Mouse (Mus musculus): ENCODE results near the gene Angptl6. TPM values are rescaled to one million over a fixed set of nuclear protein-coding genes. Genes with fewer than 3 reads are reported as not detected.

Angptl6 gene
- polyA plus RNA-seq, 1 experiment: 12.6 TPM

DNA sequence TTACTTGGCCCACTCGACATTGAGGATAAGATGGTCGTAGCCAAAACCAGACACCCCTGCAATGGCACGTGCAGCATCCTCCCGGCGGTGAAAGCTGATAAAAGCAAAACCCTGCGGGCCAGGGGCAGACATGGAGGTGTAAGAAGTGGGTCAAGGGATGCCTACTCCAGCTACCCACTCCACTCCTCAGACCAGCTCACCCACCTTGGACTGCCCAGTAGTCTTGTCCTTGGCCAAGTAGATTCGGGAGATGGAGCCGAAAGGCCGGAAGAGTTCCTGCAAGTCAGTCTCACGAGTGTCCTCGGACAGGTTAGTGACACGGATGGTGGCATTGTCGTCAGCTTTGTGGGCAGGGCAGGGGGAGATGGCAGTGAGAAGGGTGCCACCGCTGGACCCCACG is 15.1 kb upstream of the Angptl6 start:
- Histone ChIP-seq H3K27ac (ENCODE audit: insufficient read depth, low read length) (no peak overlapping the region), H3K4me1 (ENCODE audit: control insufficient read depth, insufficient read depth, low read length) (peaks cover 7% of the 10 kb centered on the region; the same call in 1 of the 2 replicates), H3K4me3 (ENCODE audit: insufficient read depth, low read length) (no peak overlapping the region)
- TF ChIP-seq CTCF (IDR thresholded peaks at IDR 0.05; ENCODE audit: extremely low read depth, insufficient read depth, low read length): no peak
- TF ChIP-seq POLR2A (IDR thresholded peaks at IDR 0.05; ENCODE audit: extremely low read depth, insufficient read depth, low read length): no peak

DNA sequence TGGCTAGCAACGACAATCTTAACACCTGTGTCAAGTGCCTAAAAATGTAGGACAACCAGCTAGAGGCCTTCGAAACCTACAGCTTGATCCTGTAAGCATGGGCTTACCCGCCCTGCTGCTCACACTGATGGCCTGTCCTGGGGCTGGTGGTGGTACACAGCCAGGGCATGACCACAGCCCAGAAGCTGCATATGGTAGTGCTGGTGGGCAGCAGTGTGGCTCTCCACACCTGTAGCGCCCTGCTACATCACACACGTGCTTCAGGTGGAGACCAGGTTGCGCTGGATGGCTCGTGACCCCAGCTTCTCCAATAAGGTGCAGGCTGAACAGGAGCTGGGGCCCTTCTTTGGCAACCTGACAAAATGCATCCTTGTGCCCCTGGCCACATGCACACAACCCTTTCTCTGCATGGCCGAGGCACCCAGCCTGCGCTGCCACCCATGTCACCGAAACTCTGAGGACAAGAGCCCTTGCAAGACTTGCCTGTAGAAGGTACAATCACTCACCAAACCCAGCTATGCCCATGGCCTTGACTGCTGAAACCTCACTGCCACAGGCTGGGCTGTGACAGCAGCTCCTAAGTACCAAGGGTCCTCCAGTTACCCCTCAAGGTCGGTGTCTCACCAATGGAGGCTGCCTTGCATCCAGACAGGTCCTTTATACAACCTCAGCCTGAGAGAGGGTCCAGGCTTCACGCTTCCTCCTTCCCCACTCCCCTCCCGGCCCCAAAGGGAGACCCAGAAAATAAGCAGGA is 14.2 kb upstream of the Angptl6 start:
- H3K27ac ChIP-seq (ENCODE audit: insufficient read depth, low read length): no peak overlapping the region
- TF ChIP-seq CTCF (IDR thresholded peaks at IDR 0.05; ENCODE audit: extremely low read depth, insufficient read depth, low read length): no peak
- no peak for TF ChIP-seq POLR2A (IDR thresholded peaks at IDR 0.05; ENCODE audit: extremely low read depth, insufficient read depth, low read length)
- peaks cover 7% of the 10 kb centered on the region; the same call in 1 of the 2 replicates for H3K4me1 ChIP-seq (ENCODE audit: control insufficient read depth, insufficient read depth, low read length)
- H3K4me3 ChIP-seq (ENCODE audit: insufficient read depth, low read length): no peak overlapping the region

DNA sequence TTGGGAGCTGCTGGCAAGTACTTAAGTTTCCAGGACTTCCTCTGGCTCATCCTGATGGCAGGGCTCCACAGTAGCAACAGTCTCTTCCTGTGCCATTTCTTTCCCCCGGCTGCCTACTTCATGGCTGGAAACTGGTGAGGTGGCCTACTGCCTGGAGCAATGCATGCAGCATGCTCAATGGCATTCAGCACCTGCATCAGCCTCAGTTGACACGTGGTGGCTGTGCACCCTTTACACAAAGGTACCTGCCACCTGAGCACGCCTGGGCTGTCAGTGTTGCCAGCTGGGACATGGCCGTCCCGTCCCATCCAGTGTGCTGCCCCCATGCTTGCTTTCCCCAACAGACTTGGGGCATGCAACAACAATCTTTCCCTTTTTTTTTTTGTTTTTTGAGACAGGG is 13.5 kb upstream of the Angptl6 start:
- H3K27ac ChIP-seq (ENCODE audit: insufficient read depth, low read length): no peak overlapping the region
- TF ChIP-seq CTCF (IDR thresholded peaks at IDR 0.05; ENCODE audit: extremely low read depth, insufficient read depth, low read length): no peak
- TF ChIP-seq POLR2A (IDR thresholded peaks at IDR 0.05; ENCODE audit: extremely low read depth, insufficient read depth, low read length): peak; percentile 27; the same call in 1 of the 2 replicates
- H3K4me1 ChIP-seq (ENCODE audit: control insufficient read depth, insufficient read depth, low read length): peaks cover 7% of the 10 kb centered on the region; the same call in 1 of the 2 replicates
- no peak overlapping the region for H3K4me3 ChIP-seq (ENCODE audit: insufficient read depth, low read length)

DNA sequence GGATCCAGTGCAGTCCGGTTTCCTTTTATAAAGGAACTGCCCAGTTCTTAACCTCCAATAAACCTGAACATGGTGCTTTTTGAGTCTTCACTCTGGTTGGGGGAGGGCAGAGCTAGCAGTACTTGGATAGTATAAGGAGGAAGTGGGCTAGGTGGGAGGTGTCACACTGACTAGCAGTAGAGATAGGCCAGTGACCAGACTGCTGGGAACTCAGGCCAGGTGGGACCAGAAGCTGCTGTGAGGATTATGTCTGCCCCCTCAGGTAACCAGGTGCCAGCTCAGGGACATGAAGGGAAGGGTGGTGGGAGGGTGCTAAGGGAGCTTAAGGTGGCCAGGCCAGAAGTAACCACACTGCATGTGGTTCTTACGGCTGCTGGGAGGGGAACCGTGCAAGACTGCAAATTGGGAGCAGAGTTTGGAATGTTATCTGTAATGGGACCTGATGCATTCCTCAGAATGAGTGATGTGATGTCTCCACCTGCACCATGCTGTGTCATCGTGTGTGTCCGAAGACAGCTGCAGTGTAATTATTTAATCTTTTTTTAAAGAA is 12.7 kb upstream of the Angptl6 start:
- H3K27ac ChIP-seq (ENCODE audit: insufficient read depth, low read length): no peak overlapping the region
- TF ChIP-seq CTCF (IDR thresholded peaks at IDR 0.05; ENCODE audit: extremely low read depth, insufficient read depth, low read length): no peak
- TF ChIP-seq POLR2A (IDR thresholded peaks at IDR 0.05; ENCODE audit: extremely low read depth, insufficient read depth, low read length): peak; percentile 42; the same call in 1 of the 2 replicates
- peaks cover under 1% of the 10 kb centered on the region; the same call in 1 of the 2 replicates for H3K4me1 ChIP-seq (ENCODE audit: control insufficient read depth, insufficient read depth, low read length)
- no peak overlapping the region for H3K4me3 ChIP-seq (ENCODE audit: insufficient read depth, low read length)

DNA sequence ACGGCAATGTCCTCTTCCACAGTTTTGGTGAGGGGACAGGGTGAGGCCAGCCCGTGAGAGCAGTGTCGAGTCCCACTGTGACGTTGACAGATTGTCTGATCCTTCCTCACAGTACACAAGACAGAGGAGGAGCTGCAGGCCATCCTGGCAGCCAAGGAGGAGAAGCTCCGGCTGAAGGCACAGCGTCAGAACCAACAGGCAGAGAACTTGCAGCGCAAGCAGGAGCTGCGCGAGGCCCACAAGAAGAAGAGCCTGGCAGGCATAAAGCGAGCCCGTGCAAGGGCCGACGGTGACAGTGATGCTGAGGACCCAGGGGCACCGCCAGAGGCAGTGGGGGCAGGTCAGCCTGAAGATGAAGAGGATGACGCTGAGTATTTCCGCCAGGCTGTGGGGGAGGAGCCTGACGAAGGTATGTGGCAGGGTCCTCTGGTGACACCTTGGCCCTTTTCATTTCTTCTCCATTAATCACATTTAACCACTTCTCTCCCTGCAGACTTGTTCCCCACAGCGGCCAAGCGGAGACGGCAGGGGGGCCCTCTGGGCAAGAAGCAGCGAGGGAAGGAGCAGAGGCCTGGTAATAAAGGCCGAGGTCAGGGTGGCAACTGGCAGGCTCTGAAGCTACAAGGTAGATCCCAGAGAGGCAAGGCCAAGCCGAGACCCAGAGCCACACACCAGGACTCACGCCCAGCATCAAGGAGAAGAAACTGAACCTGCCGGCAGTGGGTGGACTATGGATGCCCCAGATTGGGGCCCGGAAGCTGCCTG is 12.0 kb upstream of the Angptl6 start:
- no peak overlapping the region for H3K4me3 ChIP-seq (ENCODE audit: insufficient read depth, low read length)
- no peaks in the 10 kb centered on the region for H3K4me1 ChIP-seq (ENCODE audit: control insufficient read depth, insufficient read depth, low read length)
- TF ChIP-seq POLR2A (IDR thresholded peaks at IDR 0.05; ENCODE audit: extremely low read depth, insufficient read depth, low read length) (no peak), CTCF (IDR thresholded peaks at IDR 0.05; ENCODE audit: extremely low read depth, insufficient read depth, low read length) (no peak)
- H3K27ac ChIP-seq (ENCODE audit: insufficient read depth, low read length): no peak overlapping the region

DNA sequence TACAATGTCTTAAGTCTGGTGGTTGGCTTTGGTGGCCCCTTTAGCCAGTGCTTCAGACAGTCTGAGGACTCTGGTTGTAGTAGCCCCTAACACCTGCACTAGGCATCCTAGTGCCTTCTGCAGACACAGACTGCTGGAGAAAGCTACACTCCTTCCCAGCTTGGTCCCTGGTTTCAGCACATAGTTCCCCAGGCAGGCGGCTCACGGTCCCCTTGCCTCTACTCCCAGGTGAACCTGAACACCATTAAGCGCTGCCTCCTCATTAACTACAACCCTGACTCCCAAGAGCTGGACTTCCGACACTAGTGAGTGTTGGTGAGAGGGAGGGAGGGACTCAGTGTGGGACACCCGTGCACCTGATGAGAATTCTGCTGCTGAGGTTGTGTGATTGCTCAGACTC is 10.9 kb upstream of the Angptl6 start:
- Histone ChIP-seq H3K4me1 (ENCODE audit: control insufficient read depth, insufficient read depth, low read length) (no peaks in the 10 kb centered on the region), H3K4me3 (ENCODE audit: insufficient read depth, low read length) (no peak overlapping the region), H3K27ac (ENCODE audit: insufficient read depth, low read length) (no peak overlapping the region)
- TF ChIP-seq POLR2A (IDR thresholded peaks at IDR 0.05; ENCODE audit: extremely low read depth, insufficient read depth, low read length): no peak
- TF ChIP-seq CTCF (IDR thresholded peaks at IDR 0.05; ENCODE audit: extremely low read depth, insufficient read depth, low read length): no peak

DNA sequence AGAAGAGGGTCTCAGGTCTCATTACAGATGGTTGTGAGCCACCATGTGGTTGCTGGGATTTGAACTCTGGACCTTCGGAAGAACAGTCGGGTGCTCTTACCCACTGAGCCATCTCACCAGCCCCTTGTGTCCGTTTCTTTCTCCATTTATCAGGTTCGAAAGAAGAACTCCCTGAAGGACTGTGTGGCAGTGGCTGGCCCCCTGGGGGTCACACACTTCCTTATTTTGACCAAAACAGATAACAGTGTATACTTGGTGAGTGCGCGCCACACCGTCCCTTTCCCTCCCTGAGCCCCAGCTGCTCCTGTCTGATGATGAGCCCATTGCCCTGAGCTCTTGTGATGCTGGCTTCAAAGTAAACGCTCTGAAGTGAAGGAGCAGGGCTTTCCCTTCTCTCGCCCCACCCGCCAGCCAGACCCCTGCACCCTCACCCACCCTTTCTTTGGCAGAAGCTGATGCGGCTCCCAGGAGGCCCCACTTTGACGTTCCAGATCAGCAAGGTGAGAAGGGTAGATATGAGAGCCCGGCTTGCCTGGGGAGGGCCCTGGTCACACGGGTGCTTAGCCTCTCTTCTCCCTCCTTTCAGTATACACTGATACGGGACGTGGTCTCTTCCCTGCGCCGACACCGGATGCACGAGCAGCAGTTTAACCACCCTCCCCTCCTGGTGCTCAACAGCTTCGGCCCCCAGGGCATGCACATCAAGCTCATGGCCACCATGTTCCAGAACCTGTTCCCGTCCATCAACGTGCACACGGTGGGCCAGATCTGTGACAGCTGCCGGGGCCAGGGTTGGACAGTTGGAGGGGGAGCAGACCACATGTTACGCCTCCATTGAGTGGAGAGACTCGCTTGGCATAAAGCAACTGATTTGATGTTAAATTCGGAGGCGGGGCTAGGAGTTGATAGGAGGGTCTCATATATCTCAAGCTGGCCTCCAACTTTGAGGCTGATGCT is 9.9 kb upstream of the Angptl6 start:
- Histone ChIP-seq H3K27ac (ENCODE audit: insufficient read depth, low read length) (no peak overlapping the region), H3K4me1 (ENCODE audit: control insufficient read depth, insufficient read depth, low read length) (no peaks in the 10 kb centered on the region), H3K4me3 (ENCODE audit: insufficient read depth, low read length) (no peak overlapping the region; the same call in 1 of the 2 replicates)
- TF ChIP-seq POLR2A (IDR thresholded peaks at IDR 0.05; ENCODE audit: extremely low read depth, insufficient read depth, low read length): no peak
- no peak for TF ChIP-seq CTCF (IDR thresholded peaks at IDR 0.05; ENCODE audit: extremely low read depth, insufficient read depth, low read length)

DNA sequence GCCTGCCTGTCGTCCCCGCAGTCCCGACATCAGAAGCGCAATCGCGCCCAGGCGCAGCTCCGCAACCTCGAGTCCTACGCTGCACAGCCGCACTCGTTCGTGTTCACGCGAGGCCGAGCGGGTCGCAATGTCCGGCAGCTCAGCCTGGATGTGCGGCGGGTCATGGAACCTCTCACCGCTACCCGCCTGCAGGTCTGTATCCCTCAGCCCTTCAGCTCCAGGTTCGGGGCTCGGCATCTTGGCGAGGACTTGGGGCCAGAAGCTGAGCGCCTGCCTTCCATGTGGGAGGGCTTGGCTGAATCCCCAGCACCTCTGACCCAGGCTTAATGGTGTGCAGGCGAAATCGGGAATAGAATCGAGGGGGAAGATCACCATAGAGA is 8.8 kb upstream of the Angptl6 start:
- TF ChIP-seq CTCF (IDR thresholded peaks at IDR 0.05; ENCODE audit: extremely low read depth, insufficient read depth, low read length) (no peak), POLR2A (IDR thresholded peaks at IDR 0.05; ENCODE audit: extremely low read depth, insufficient read depth, low read length) (no peak)
- no peak overlapping the region for H3K27ac ChIP-seq (ENCODE audit: insufficient read depth, low read length)
- H3K4me1 ChIP-seq (ENCODE audit: control insufficient read depth, insufficient read depth, low read length): no peaks in the 10 kb centered on the region
- H3K4me3 ChIP-seq (ENCODE audit: insufficient read depth, low read length): peak overlapping the region; percentile 55
